Mouse (Mus musculus): Measurements from ENCODE around the gene Aprt. TPM values are rescaled to one million over a fixed set of nuclear protein-coding genes. Genes with fewer than 3 reads are reported as not detected.

Aprt gene
- total RNA-seq (2022): 10 to 100 TPM; 42.7 to 49.4 (median 45.2) TPM

DNA sequence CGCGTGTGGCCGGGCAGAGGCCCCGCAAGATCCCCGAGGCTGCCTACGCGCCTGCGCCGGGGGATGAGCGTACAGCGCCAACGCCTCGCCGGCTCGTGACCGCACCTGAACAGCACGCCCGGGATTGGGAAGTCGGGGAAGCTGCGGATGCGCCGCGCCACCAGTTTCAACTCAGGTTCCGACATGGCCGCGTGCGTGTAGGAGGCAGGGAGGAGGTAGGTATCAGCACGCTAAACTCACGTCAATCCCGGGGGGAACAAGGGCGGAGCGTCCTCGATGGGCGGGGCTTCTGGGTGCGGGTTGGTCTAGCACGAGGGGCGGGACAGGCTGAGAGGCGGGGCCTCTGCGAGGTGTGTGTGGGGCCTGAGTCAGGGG lies at the start of gene Aprt:
TSS of gene Aprt (minus strand) at position 262 of the 375 bp plus-strand sequence.
- DNase-seq (ENCODE audit: low spot score in 2 of 2): peak; percentile 92 to 93

DNA sequence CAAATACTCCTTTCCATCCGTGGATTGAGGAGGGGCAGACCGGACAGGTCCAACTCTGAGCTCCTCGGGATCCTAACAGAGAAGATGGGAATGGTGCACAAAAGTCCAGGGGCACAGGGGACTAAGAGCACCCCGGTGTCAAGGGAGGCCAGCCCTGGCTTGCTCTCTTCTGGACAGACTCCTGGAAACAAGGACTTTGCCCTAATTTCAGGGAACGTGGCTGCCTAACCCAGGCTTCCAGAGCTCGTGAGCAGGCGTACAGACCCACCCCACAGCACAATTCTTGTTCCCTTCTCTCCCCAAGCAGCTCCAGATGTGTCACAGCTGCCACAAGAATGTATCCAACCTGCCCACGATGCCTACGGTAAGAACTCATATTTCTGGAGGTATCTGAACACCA lies 49.1 kb upstream of the Aprt start:
- no peak for DNase-seq (ENCODE audit: low spot score in 2 of 2)

DNA sequence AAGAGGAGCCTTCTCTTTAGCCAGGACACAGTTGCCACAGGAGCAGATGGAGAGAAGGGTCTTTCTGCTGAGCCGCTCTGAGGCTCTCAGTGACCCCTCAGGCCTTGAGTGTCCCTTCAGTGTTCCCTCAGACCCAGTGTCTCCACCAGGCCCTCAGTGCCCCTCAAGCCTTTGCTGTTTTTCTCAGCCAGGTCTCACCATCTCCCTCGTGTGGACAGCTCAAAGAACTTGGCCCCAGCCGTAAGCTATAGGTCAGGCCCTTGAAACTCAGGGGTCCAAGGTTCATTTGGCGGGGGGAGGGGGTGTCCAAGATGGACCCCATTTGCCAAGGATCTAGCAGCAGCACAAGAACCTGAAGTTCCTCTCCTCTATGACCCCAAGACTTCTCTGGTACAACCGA lies 47.9 kb upstream of the Aprt start:
- no peak for DNase-seq (ENCODE audit: low spot score in 2 of 2)

DNA sequence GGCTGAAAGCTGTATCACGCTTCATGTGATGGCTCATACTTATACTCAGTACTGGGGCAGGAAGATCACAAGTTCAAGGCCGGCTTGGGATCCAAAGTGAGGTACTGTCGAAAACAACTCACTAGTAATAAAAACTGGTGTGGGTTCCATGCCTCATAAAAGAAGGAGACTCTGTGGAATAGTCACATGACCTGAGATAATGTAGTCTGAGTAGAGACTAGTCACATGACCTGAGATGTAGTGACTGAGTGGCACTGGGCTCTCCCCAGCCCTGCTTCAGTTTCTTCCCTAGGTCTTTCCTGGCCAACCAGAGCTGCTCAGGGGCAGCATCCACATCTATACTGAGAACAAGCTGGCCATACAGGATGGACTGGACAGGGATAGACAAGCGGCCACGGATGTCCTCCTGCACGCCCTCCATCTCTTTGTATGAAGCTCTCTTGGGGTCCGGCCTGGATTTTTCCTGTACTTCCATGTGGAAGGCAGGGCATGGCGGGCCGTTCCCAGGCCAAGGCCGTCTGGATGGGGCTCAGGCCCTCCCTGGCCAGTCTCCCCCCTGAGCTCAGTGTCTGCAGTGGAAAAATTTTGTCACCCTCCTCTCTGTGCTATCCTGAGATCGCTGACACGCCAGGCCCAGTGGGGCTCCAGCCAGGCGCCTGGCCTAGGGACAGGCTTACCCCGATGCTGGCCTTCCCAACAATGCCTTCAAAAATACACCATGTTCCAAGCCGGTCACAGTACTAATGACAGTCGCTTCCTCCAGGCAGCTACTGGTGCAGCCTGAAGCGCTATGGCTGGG lies 47.3 kb upstream of the Aprt start:
- DNase-seq (ENCODE audit: low spot score in 2 of 2): peak; percentile 57 to 61

DNA sequence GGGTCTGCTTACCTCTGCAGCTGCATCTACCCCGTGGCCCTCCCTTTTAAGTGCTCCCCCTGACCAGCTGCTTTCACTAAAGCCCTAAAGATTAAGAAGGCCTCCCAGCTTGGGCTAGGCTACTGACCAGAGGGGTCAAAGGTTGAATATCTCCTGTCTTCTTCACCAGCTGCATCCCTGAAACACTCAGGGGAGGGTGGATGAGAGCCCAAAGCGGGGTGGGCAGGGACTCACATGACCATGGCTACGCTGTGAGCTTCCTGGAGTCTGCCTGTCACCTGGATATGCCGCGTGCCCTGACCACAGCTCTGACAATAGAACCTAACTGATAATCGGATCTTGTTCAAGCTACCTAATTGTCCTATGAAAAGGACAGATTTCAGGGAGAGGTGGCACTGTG lies 46.0 kb upstream of the Aprt start, which contains the start of gene Pabpn1l:
TSS of gene Pabpn1l (minus strand) at position 13 of the 400 bp plus-strand sequence.
- no peak for DNase-seq (ENCODE audit: low spot score in 2 of 2)

DNA sequence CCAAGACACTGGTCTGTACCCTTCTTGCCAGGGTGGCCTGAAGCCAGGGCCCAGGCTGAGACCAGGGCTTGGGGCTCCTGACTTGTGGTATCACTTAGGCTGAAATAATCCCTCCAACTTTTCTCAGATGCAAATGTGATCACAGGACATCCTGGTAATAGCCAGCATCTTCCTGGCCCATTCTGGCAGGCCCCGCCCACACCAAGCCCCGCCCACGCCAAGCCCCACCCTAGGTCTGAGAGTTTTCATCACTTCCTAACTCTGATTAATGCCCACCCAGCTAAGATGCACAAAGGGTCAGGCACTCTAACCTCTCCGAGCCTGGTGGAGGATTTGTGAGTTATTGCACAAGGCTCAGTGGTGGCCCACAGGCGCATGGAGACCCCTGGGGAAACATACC lies 43.7 kb upstream of the Aprt start:
- DNase-seq (ENCODE audit: low spot score in 2 of 2): no peak

DNA sequence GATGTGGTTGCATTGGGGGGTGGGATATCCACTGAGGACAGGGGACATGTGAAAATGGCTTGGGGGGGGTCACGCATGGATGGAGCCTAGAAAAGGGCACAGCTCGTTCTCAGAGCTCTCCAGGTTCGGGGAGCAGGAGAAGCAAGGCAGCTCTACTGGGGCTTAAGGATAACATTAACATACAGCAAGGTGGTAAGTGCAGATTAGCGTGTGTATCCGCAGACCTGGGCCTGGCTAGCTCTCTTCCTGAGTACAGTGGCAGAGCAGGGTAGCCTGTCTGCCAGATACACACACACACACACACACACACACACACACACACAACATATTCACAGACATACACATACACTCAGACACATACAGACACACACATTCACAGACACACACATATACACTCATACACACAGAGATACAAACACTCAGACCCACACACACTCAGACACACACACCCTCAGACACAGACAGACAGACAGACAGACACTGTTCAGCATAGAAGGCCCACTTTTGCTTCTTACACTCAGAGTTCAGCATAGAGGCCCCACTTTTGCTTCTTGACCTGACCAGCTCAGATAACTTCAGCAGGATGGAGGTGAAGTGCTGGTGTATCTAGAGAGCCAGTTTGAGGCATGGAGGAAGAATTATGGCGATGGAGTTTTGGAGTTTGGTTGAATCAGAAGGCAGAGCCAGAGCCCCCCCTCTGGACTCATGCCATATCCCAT lies 42.1 kb upstream of the Aprt start:
- no peak for DNase-seq (ENCODE audit: low spot score in 2 of 2)

DNA sequence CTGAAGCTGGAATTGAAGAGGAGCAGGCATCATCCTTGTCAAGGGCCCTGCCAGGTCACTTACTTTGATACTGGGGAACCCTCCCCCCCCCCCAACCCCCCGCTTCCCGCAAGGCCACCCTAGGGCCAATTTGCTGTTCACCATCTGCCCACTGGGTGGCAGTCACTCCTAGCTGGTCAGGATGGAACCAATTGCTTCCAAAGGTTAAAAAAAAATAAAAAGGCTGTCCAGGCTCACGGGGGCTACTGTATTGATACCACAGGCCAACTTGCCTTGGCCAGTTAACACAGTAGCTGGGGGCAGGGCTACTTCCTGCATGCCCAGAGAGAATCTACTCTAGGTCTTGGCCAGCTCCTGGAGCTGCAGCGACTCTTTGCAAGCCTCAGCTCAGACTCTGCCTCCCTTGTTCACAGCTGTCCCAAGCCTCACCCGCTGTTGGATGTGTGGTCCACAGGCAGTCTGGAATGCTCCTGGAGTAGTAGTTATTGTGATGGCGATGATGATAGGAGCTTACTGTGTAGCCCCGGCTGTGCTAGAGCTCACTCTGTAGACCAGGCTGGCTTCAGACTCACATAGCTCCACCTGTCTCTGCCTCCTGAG lies 41.3 kb upstream of the Aprt start:
- peak; percentile 74 to 79 for DNase-seq (ENCODE audit: low spot score in 2 of 2)

DNA sequence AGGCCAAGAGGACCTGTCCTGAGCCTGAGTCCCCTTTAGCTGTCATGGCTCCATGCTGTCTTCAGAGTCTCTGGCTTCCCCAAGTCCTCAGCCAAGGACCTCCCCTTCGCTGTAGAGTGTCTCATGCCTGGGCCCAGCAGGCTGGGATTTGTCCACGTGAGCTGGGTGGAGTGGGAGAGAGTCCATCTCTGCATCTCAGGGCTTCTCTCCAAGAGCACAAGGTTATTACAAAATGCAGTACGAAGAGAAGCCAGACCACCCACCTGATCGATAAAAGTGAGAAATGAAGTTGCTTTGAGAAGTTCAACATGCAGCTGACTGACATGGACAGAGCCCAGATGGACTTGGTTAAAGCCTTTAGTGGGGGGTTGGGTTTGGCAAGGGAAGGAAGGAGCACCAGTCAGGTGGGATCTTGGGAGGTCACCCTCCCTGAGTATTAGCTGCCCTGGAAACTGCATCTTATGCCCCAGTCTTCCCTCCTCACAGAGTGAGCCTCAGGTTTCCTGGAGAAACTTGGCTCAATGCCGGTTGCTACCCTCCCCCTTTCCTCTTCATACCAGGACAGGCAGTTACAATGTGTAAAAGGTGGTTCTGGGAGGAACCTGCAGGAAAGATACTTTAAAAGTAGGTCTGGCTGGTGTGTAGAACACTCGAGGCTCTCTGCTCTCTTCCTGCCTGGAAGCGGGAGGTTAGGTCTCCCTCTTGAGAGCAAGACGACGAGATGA lies 39.6 kb upstream of the Aprt start:
- no peak for DNase-seq (ENCODE audit: low spot score in 2 of 2)

DNA sequence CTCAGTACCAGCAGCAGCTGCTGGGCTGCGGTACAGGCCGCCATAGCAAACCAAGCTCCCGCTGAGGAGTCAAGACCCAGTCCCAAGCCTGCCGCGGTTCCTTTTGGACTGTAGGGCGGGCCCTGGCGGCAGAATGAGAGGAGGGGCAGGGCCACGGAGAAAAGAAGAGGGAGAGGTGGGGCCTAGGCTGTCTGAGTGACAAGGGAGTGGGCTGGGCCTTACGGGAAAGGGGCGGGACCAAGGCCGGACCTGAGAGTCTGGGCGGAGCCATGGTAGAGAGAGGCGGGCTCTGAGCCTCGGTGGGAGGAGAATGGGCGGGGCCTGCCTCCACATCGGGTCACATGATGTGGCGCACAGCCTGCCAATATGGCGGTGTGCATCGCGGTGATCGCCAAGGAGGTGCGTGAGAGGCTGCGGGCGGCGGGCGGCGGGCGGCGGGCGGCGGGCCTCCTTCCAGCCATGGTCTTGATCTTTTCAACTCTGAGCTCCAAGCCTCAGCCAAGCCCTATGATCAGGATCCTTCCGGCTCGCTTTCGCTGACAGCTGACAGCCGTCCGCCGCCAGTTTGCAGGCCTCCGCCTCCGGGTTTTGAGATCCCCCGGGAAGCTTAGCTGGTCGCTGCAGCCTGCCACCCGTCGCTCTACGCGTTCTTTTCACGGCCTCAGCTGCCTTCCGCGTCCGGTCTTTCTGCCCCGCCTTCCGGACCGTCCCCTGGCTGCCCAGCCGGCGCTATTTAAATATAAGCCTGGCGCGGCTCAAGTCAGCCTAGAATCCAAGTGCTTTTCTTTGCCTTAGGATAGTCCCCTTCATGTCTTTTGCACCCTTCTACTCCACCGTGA lies 34.8 kb upstream of the Aprt start, which contains the start of the genes Galns and Trappc2l:
TSS of gene Galns (minus strand) at position 169 of the 839 bp plus-strand sequence.
TSS of gene Trappc2l (plus strand) at position 346 of the 839 bp plus-strand sequence.
- DNase-seq (ENCODE audit: low spot score in 2 of 2): peak; percentile 93 to 95

DNA sequence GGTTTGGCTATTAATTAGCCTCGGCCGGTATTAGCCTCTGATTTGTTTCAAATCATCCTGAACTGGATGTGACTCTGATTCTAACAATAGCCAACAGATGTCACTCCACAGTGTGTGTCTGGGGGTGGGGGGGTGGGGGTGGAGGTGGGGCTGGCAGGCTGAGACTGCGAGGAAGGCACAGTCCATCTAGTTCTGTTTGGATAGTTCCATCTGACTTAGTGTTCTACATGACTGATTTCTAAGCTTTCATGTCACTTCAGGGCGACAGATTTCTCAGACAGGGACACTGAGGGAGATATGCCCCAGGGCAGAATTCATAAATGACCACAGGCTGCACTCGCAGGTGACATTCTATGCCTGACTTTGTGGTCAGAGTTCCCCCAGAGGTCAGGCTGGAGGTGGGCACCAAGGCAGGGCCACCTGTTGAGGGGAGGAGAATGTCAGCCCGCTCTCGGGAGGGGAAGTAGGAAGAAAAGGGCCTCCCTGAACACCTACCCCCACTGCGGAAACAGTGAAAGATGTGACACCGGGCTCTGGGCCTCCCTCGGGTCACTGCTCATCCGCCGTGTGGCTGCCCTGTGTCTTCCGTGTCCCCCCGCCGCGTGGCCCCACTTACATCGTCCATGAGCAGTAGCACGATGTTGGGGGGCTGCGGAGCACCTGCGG lies 34.0 kb upstream of the Aprt start:
- DNase-seq (ENCODE audit: low spot score in 2 of 2): peak in 1 of 2 experiments; percentile 16

DNA sequence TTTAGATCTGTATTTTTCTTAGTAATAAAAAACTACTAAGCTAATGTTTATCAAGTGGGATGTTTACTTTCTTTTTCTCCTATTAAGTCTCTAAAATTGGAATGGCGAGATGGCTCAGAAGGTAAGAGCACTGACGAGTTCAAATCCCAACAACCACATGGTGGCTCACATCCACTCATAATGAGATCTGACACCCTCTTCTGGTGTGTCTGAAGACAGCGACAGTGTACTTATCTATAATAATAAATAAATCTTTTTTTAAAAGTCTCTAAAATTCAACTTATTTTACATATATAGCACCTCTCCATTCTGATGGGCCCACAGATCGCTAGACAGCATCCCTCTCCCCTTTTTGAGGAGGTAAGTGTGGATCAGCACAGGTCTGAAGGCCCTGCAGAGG lies 33.5 kb upstream of the Aprt start:
- DNase-seq (ENCODE audit: low spot score in 2 of 2): no peak

DNA sequence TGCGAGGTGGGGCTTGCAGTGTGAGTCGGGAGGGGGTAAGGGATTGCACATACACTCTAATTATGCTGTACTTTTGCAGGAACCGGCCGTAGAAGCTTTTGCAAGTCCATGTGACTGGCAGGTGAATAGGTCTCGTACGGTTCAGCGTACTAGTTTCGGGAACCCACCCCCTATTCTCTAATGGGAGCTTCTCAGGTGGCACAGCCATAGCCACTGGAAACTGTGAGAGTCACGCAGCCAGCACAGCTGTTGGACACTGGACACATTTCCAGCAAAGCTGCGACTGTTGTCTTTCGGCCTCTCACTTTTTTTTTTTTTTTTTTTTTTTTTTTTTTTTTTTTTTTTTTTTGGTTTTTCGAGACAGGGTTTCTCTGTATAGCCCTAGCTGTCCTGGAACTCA lies 30.1 kb upstream of the Aprt start:
- no peak for DNase-seq (ENCODE audit: low spot score in 2 of 2)

DNA sequence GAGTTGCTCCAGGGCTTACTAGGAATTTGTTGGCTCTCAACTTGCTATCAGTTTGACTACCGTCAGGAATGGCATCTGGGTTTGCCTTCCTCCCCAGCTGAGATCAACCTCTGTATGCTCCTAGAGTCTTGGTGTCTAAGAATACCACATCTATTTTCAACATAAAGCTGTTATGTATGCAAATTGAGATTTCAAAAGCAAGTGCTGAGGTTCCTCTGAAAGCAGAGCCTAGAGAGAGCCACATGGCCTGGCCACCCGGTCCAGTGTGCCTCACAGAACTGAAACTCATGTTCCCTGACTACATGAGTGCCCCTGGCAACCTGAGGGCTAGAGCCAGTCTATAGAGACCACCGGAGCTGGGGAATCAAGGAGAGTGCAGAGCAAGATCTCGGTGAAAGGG lies 28.7 kb upstream of the Aprt start:
- DNase-seq (ENCODE audit: low spot score in 2 of 2): no peak

DNA sequence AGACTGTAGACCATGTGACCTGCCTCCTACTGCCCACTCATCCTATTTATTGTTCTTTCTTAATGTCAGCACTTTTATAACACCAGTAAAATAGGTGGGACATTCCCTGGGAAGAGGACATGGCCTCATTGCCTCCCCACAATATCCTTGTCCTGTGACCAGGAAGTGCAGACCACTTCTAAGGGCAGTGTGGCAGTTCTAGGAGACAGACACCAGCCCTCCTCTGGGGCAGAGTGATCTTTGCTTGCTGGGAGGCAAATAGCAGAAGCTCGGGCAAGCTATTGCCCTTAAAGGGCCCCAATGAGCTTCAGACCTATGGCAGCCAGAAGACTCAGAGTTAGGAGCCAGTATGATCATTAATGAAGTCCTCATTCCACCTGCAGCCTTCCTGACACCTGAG lies 27.9 kb upstream of the Aprt start:
- DNase-seq (ENCODE audit: low spot score in 2 of 2): no peak

DNA sequence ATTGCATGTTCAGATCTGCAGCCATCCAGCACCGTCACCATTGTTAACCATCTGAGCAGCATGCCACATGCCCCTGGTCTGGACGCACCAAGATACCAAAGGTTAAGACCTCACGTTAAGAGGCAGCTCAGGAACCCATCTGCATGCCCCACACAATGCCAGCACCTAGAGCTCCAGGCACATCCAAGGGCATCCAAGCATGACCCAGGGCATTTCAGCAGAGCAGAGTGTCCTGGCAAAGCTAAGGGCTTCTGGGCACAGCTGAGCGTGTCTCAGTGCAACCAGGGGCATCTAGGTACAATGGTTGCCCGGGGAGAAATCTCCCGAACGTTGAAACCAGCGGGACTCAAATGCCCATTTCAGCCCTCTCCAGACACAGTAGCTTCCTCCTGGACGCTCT lies 24.0 kb upstream of the Aprt start:
- no peak for DNase-seq (ENCODE audit: low spot score in 2 of 2)

DNA sequence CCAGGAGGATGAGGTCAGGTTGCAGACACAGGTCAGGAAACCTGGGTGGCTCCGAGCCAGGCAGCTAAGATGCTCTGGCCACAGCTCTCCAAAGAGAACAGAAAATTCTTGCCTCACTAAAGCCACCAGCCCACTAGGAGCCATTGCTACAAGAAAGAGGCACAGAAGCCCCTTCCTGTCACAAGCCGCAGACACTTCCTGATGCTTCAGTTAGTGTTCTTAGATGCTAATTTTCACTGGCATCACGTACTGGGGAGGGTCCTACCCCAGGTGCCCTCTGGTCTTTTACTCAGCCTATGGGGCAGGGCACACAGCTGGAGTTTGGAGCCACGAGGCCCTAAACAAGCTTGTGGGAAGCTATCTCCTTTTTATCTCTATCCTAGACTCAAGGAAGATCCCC lies 19.3 kb upstream of the Aprt start:
- no peak for DNase-seq (ENCODE audit: low spot score in 2 of 2)

DNA sequence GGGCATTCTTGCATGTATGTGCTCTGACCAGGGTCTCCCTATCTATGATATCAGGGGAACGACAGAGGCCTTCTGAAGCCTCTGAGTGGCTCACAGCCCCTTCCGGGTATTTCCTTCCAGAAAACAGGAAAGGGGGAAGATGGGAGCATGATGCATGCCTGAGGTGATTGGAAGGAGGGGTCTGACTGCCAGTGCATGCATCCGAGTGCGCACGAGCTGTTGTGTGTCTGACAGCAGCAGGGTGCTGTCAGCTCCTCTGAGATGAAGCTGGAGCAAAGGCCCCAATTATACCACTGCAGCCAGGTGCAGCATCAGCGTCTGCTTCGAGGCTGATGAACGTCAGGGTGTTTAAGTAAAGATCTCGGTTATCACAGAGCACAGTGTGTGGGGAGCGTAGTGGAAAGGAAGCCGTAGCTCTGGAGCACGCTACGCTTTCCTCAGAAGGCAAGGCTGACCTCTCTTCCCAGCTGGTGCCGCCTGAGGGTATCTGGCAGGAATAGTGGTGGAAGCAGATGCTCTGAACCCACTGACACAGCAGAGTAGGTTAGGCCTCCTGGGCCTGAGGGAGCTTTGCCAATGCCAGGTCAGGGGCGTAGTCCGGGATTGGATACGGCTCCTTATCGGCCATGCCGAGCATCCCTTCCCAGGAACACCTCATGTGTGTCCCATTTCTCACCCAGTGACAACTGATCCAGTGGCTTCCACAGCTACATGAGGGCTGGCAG lies 17.2 kb upstream of the Aprt start:
- DNase-seq (ENCODE audit: low spot score in 2 of 2): no peak

DNA sequence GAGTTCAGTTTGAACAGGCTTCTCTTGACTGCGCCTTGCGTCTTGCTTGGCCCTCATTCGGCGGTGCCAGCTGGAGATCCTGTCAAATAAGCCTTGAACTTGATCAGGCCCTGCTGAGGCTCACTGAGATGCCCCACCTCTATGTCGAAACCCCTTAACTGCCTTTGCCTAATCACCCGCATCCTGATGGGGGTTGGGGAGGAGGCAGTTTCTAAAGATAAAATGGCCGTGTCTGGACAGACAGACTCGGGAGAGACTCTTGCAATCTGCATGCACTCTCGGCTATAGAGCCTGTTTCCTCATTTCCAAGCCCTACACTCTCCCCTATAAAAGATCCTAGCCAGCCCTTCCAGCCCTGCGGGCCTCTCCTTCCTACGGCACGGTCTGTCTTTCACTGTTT lies 16.5 kb upstream of the Aprt start:
- DNase-seq (ENCODE audit: low spot score in 2 of 2): no peak
